Mouse (Mus musculus): ENCODE measurements at regions not wholly inside any gene's neighbourhood (a gene's known extent, or its start where the extent isn't known, plus 50 kb on each side); places are given as distances from the start of the nearest gene placed in this dataset.

DNA sequence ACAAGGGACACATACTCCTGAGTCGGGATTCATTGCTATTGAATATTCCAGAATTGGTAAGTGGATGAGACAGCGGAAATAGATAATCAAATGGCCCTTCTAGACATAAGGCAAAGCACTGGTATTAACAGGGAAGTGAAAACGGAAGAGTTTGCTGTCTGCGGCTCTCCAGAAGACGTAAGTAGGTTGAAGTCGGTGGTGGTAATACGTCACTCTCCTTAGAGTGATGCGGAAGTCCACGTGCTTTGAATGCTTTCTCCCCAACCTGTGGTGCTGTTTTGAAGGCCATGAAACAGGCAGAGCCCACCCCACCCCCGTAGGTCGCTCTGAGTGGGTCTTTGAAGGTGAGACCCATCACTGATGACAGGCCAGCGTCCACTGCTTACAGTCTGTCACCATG, 308.0 kb upstream of the Tbx3 start:
- H3K4me2 ChIP-seq (ENCODE audit: low read depth, low read length): no peak overlapping the region
- no peaks in the 10 kb centered on the region for H3K27me3 ChIP-seq (ENCODE audit: insufficient read depth, low read length)
- DNase-seq (no peak), ATAC-seq (no peak)
- 62% methylated on average over 12 of the region's 12 CpGs for WGBS (ENCODE audit: insufficient replicate concordance)
- H3K9me3 ChIP-seq (ENCODE audit: low read length): no peaks in the 10 kb centered on the region
- no peaks in the 10 kb centered on the region for H3K4me1 ChIP-seq (ENCODE audit: insufficient read depth)
- H3K9ac ChIP-seq (replicated peaks): no peak overlapping the region
- TF ChIP-seq EP300 (IDR thresholded peaks at IDR 0.05; ENCODE audit: low read depth): no peak
- TF ChIP-seq CTCF (IDR thresholded peaks at IDR 0.05; ENCODE audit: low read depth): no peak
- no peak overlapping the region for H3K27ac ChIP-seq (ENCODE audit: low read depth)
- no peak overlapping the region for H3K4me3 ChIP-seq (ENCODE audit: low read depth, low read length)
- no peaks in the 10 kb centered on the region for H3K36me3 ChIP-seq (replicated peaks; ENCODE audit: insufficient read depth, low read length)

DNA sequence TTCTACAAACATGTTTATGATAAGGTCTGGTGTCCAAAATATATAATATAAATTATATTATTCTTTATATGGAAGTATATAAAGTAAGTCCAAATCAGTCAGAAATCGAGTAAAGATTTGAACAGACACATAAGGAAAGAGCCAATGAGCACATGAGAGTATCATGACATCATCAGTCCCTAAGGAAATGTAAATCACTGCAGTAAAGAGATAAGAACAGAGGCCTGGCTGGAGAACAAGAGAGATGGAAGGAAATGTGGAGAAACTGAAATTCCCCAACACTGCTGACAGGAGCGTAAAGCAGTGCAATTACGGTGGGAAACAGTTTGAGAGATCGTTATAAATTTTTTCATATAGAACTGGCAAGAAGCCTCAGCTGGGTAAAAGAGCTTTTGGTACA, 306.2 kb upstream of the Tbx3 start:
- ATAC-seq (no peak), DNase-seq (no peak)
- H3K4me3 ChIP-seq (ENCODE audit: low read depth, low read length): no peak overlapping the region
- H3K4me1 ChIP-seq (ENCODE audit: insufficient read depth): no peaks in the 10 kb centered on the region
- 48% methylated on average over 4 of the region's 4 CpGs for WGBS (ENCODE audit: insufficient replicate concordance)
- no peak overlapping the region for H3K9ac ChIP-seq (replicated peaks)
- H3K4me2 ChIP-seq (ENCODE audit: low read depth, low read length): no peak overlapping the region
- H3K27ac ChIP-seq (ENCODE audit: low read depth): no peak overlapping the region
- H3K36me3 ChIP-seq (replicated peaks; ENCODE audit: insufficient read depth, low read length): no peaks in the 10 kb centered on the region
- H3K9me3 ChIP-seq (ENCODE audit: low read length): no peaks in the 10 kb centered on the region
- TF ChIP-seq EP300 (IDR thresholded peaks at IDR 0.05; ENCODE audit: low read depth) (no peak), CTCF (IDR thresholded peaks at IDR 0.05; ENCODE audit: low read depth) (no peak)
- no peaks in the 10 kb centered on the region for H3K27me3 ChIP-seq (ENCODE audit: insufficient read depth, low read length)

DNA sequence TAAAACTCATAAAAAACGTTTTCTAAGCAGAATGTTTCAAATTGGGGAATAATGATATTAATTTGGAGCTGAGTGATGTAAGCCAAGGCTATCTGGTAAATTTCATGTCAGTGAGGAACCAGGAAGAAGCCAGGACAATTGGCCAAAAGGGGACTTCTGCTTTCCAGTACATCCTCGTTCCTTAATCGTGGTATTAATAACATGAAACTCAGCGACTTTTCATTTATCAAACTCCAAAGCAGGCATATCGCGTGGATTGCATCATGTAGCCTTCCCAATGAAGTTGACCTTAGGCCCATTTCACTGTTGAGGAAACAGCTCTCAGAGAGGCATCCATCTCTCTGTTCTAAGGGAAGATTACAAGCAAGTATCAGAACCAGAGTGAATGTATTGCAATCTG, 305.3 kb upstream of the Tbx3 start:
- H3K4me3 ChIP-seq (ENCODE audit: low read depth, low read length): no peak overlapping the region
- no peaks in the 10 kb centered on the region for H3K27me3 ChIP-seq (ENCODE audit: insufficient read depth, low read length)
- no peaks in the 10 kb centered on the region for H3K4me1 ChIP-seq (ENCODE audit: insufficient read depth)
- no peak overlapping the region for H3K4me2 ChIP-seq (ENCODE audit: low read depth, low read length)
- no peaks in the 10 kb centered on the region for H3K36me3 ChIP-seq (replicated peaks; ENCODE audit: insufficient read depth, low read length)
- no peak for TF ChIP-seq EP300 (IDR thresholded peaks at IDR 0.05; ENCODE audit: low read depth)
- no peak for TF ChIP-seq CTCF (IDR thresholded peaks at IDR 0.05; ENCODE audit: low read depth)
- H3K27ac ChIP-seq (ENCODE audit: low read depth): no peak overlapping the region
- WGBS (ENCODE audit: insufficient replicate concordance): 49% methylated on average over 6 of the region's 6 CpGs
- DNase-seq: no peak
- no peak overlapping the region for H3K9ac ChIP-seq (replicated peaks)
- H3K9me3 ChIP-seq (ENCODE audit: low read length): no peaks in the 10 kb centered on the region
- no peak for ATAC-seq

DNA sequence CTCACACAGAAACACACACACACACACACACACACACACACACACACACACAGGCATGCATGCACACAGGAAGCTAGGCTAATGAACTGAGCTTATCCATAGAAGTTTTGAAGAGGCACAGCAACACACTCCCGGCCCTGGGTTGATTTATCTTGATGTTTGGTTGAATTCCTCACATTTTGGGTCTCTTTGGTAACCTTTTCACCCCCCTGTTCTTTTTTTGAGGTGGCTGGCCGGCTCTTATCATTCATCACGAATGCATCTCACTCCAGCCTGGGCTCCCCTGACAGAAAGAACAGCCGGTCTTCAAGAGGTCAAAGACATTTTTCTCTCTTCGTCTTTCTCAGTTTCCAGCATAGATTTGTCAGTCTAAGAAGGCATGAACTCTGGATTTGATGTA, 304.2 kb upstream of the Tbx3 start:
- no peak overlapping the region for H3K9ac ChIP-seq (replicated peaks)
- no peaks in the 10 kb centered on the region for H3K4me1 ChIP-seq (ENCODE audit: insufficient read depth)
- no peak overlapping the region for H3K4me2 ChIP-seq (ENCODE audit: low read depth, low read length)
- no peaks in the 10 kb centered on the region for H3K27me3 ChIP-seq (ENCODE audit: insufficient read depth, low read length)
- DNase-seq (no peak), ATAC-seq (no peak)
- H3K36me3 ChIP-seq (replicated peaks; ENCODE audit: insufficient read depth, low read length): no peaks in the 10 kb centered on the region
- H3K9me3 ChIP-seq (ENCODE audit: low read length): no peaks in the 10 kb centered on the region
- H3K4me3 ChIP-seq (ENCODE audit: low read depth, low read length): no peak overlapping the region
- no peak for TF ChIP-seq EP300 (IDR thresholded peaks at IDR 0.05; ENCODE audit: low read depth)
- no peak for TF ChIP-seq CTCF (IDR thresholded peaks at IDR 0.05; ENCODE audit: low read depth)
- no peak overlapping the region for H3K27ac ChIP-seq (ENCODE audit: low read depth)
- WGBS (ENCODE audit: insufficient replicate concordance): 50% methylated on average over 5 of the region's 5 CpGs

DNA sequence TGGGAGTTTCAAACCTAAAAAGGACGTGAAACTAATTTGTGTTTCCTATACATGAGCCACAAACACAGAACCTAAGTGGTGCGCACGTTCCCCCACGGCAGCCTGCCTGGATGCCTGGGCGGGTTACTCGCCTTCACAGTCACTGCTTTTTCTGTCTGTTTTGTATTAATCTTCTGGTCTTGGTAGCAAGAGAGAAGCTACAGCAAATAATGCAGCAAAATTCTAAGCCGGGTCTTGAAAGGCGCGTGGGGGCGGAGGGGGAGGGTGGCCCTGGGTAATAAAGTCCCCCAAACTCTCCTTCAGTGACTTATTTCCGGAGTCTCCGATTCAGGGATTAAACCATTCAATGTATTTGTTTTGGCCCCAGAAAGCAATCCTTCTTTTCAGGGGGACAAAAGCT, 300.0 kb upstream of the Tbx3 start:
- ATAC-seq: no peak
- Histone ChIP-seq H3K36me3 (replicated peaks; ENCODE audit: insufficient read depth, low read length) (no peaks in the 10 kb centered on the region), H3K4me3 (ENCODE audit: low read depth, low read length) (no peak overlapping the region), H3K9ac (replicated peaks) (no peak overlapping the region), H3K4me2 (ENCODE audit: low read depth, low read length) (no peak overlapping the region), H3K9me3 (ENCODE audit: low read length) (no peaks in the 10 kb centered on the region), H3K27ac (ENCODE audit: low read depth) (no peak overlapping the region), H3K4me1 (ENCODE audit: insufficient read depth) (no peaks in the 10 kb centered on the region), H3K27me3 (ENCODE audit: insufficient read depth, low read length) (no peaks in the 10 kb centered on the region)
- no peak for DNase-seq
- WGBS (ENCODE audit: insufficient replicate concordance): 84% methylated on average over 12 of the region's 12 CpGs
- TF ChIP-seq EP300 (IDR thresholded peaks at IDR 0.05; ENCODE audit: low read depth): no peak
- TF ChIP-seq CTCF (IDR thresholded peaks at IDR 0.05; ENCODE audit: low read depth): no peak

DNA sequence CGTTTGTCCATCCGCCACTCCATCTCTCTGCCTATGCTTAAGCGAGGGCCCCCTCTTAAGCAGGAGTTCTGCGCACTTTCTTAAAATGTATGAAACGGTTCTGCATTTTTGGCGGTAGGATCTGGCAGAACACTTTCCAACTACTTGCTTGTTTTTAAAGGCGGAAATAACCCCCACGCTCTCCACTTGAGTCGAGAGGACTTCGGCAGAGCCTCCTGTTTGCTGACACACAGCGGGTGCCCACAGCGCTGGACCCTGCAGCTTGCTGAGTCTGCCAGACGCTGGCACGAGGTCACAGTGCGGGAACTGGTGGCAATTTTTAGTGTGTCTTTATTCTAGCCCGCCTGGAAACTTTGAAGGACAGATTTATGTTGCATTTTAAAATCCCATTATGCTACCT, 299.5 kb upstream of the Tbx3 start:
- Histone ChIP-seq H3K9ac (replicated peaks) (no peak overlapping the region), H3K4me1 (ENCODE audit: insufficient read depth) (no peaks in the 10 kb centered on the region), H3K4me2 (ENCODE audit: low read depth, low read length) (no peak overlapping the region), H3K27ac (ENCODE audit: low read depth) (no peak overlapping the region), H3K4me3 (ENCODE audit: low read depth, low read length) (no peak overlapping the region), H3K9me3 (ENCODE audit: low read length) (no peaks in the 10 kb centered on the region), H3K36me3 (replicated peaks; ENCODE audit: insufficient read depth, low read length) (no peaks in the 10 kb centered on the region), H3K27me3 (ENCODE audit: insufficient read depth, low read length) (no peaks in the 10 kb centered on the region)
- ATAC-seq (no peak), DNase-seq (no peak)
- WGBS (ENCODE audit: insufficient replicate concordance): 43% methylated on average over 16 of the region's 16 CpGs
- TF ChIP-seq EP300 (IDR thresholded peaks at IDR 0.05; ENCODE audit: low read depth) (no peak), CTCF (IDR thresholded peaks at IDR 0.05; ENCODE audit: low read depth) (no peak)
